Mouse (Mus musculus): ENCODE data around the gene Hist1h4b. TPM values are rescaled to one million over a fixed set of nuclear protein-coding genes. Genes with fewer than 3 reads are reported as not detected.
"Not testable (repeated sequence)": the region's sequence is repeated elsewhere in the genome, so short reads cannot be mapped to it uniquely, and the experiment has no call there.

The Hist1h4b gene
- total RNA-seq, 2 experiments from 2014 or later, result 282 to 291 TPM

DNA sequence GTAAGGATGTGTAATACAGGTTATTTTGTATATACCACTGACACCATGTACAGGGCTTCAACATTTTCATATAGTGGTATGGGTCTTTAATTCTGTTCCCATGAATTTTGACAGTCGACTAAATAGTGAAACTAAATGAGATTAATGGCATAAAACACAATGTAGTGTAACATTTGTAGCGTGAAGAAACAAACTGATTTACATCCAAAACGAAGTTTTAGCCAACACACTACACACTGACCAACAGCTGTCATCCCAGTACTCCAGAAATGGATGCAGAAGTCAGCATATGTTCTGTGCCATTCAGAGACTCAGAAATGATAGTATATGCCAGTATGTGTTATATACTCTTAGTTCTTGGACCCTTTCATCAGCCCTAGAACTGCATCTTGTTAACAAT, 1.1 kb downstream of the Hist1h4b start:
- no peak for DNase-seq

DNA sequence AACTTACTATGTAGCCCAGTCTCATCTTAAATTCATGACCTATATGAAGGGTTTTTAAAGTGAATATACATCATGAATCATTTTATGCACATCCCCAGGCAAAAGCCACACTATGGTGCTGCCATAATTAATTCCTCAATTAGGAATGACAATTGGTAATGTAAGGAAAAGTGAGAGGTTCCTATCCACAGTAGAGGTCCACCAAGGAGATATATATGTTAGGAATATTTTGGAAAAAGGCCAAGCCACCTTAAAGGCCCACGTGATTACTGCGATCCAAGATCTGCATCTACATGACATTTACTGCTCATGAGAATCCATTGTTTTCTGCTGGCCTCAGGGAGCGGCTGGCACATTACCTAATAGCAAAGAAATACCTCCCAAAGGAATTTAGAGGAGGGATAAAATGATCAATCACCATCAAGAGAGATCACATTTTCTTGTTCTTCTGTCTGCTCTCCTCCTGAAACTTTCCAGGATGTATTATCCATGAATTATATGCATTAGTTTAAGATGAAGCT, 2.5 kb downstream of the Hist1h4b start:
- no peak for DNase-seq

DNA sequence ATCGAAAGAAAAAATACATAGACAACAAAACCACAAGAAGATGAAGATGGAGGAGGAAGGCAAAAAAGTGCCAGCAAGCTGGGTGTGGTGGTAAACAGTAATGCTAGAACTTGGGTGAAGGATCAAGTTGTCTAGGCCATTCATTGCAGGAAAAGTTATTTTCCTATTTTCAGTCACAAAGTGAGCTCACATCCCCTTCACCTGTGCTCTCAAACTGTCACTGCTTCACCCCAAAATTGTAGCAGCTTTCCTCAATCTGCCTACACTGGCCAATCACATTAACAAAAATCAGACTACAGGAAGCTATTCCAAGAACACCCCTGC, 3.1 kb downstream of the Hist1h4b start:
- DNase-seq, result no peak

DNA sequence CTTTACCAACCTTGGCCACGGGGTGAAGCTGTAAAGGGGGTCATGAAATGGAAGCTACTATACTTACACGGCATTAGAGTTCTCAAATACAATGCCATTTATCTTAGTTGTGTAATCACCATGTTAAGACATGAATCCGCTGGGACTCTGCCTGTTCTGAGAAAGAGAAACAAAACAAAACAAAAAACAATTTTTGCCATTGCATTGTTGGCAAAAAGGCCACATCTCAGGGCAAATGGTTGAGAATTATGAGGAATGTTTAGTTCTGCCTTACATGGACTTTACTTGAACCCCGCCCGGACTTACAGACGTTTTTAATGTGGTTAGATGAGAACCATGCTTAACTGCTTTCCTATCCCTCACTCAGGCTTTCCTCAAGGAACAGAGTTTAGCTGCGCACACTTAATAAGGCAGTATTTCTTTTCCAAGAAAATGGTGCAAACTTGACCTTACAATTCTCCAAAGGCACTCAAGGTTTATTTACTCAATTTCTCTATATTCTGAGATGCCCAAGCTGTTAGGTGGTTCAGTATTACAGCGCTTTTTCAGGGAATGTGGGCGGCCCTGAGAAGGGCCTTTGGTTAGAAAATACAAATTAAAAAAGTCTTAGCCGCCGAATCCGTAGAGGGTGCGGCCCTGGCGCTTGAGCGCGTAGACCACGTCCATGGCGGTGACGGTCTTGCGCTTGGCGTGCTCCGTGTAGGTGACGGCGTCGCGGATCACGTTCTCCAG, 3.6 kb downstream of the Hist1h4b start:
- no peak for DNase-seq

DNA sequence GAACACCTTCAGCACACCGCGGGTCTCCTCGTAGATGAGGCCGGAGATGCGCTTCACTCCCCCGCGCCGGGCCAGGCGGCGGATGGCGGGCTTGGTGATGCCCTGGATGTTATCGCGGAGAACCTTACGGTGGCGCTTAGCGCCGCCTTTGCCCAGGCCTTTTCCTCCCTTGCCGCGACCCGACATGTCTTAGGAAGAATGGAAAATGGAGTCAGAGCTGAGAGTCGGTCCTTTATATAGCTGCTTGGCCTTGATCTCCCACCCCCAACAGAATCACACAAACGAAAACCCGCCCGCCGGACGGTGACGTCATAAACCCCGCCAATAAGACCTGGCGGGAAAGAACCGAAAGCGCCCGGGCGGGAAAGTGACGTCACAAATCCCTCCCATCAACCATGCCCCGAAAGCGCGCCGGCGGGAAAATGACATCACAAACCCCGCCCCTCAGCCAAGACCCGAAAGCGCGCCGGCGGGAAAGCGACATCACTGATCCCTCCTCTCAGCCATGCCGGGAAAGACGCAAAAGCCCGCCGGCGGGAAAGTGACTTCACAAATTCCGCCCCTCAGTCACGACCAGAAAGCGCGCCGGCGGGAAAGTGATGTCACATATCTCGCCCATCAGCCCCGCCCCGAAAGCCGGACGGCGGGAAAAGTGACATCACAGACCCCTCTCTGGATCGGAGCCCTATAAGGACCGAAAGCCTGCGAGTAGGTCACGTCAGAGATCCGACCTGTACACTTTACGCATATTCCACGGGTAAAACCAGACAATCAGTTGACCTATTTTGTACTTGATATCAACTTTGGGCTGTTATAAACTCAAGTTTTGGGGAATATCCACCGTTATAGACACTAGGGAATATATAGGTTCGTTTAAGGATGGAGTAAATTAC, 4.4 kb downstream of the Hist1h4b start, which contains the start of gene Hist1h4a:
Gene Hist1h4a, minus strand, starts transcription at position 259 of the 893 bp plus-strand sequence.
- DNase-seq, result peak; percentile 98

DNA sequence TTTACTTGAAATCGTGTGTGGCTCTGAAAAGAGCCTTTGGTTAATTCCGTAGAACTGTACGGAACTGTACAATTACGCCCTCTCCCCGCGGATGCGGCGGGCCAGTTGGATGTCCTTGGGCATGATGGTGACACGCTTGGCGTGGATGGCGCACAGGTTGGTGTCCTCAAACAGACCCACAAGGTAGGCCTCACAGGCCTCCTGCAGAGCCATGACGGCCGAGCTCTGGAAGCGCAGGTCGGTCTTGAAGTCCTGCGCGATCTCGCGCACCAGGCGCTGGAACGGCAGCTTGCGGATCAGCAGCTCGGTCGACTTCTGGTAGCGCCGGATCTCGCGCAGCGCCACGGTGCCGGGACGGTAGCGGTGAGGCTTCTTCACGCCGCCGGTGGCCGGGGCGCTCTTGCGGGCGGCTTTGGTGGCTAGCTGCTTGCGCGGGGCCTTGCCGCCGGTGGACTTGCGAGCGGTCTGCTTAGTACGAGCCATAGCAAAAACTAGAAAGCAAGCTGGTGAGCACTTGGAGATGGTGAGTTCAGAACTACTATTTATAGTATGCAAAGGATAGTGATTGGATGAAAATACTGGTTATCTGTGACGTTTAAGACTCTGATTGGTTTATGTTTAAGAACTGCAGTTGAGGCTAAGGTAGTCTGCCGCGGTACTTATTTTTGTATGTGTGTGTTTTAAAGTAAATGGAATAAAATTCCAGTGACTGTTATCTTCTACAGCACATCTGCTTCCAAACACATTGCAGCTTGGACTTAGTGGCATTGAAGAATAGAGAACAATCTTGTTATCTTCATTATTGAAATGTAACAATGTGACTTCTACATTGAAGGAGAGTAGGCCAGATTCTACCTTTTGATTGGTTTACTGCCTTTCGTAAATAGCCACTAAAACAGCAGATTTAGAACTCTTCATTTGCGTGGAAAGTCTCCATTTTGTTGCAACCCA, 5.3 kb downstream of the Hist1h4b start, which contains the start of gene Hist1h3a:
Gene Hist1h3a, minus strand, starts transcription at position 516 of the 951 bp plus-strand sequence.
- DNase-seq, result peak; percentile 82

DNA sequence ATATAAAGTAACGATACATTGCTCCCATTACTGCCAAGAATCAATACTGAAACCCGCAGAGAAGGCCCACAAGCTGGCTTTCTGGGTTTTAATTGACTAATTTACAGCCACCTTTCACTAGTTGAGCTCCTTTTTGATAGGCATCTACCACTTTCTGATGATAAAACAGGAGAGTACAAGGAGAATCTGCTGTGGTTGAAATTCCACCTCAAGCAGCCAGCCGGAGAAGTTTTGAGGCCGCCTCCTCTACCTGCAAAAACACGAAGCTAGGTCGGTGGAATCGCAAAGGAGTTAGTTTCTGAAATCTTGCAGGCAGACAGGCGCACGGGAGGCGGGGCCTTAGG, 6.4 kb downstream of the Hist1h4b start:
- no peak for DNase-seq

DNA sequence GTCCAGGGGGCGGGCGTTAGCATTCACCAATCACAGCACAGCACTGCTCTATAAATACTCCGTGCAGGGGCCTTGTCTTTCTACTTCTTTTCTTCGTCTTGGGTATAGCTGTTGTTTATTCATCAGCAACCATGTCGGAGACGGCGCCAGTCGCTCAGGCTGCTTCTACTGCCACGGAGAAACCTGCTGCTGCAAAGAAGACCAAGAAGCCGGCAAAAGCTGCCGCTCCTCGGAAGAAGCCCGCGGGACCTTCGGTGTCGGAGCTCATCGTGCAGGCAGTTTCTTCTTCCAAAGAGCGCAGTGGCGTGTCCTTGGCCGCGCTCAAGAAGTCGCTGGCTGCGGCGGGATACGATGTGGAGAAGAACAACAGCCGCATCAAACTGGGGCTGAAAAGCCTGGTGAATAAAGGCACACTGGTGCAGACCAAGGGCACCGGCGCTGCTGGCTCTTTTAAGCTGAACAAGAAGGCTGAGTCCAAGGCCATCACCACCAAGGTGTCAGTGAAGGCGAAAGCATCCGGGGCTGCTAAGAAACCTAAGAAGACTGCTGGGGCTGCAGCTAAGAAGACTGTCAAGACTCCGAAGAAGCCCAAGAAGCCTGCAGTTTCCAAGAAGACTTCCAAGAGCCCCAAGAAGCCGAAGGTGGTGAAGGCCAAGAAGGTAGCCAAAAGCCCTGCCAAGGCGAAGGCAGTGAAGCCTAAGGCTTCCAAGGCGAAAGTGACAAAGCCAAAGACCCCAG, 6.9 kb downstream of the Hist1h4b start, which contains the start of gene Hist1h1a:
Gene Hist1h1a, plus strand, starts transcription at position 81 of the 738 bp plus-strand sequence.
- DNase-seq, result peak; percentile 88

DNA sequence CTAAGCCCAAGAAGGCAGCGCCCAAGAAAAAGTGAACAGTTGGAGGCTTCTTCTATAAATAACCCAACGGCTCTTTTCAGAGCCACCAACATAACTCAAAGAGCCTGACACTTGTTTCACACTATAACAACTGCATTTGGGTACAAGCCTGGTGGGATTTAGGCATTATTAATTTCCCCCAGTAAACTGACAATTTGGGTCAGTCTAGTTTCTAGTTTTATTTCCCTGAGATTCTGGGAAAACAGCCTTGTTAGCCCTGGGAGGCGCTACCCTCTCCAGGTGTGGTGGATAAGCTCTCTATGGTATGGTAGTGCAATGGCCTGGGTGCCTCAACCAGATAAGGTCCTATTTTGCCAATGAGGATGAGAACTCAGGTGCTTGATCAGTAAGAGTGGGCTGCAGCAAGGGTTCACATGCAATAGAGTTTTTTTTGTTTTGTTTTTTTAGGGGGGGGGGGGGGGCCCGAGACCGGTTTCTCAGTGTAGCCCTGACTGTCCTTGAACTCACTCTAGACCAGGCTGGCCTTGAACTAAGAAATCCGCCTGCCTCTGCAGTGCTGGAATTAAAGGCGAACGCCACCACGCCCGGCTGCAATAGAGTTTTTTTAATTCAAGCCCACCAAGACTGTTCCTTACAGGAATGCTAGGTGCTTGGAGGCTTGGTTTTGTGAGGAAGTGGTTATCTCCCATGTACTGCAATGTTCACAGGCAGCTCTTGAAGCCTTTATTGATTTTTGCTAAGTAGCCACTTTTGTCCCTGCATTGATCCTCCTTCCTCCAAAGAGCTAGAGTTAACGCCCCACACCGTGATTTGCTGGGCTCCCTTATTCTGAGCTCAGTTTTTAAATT, 7.7 kb downstream of the Hist1h4b start:
- no peak for DNase-seq

DNA sequence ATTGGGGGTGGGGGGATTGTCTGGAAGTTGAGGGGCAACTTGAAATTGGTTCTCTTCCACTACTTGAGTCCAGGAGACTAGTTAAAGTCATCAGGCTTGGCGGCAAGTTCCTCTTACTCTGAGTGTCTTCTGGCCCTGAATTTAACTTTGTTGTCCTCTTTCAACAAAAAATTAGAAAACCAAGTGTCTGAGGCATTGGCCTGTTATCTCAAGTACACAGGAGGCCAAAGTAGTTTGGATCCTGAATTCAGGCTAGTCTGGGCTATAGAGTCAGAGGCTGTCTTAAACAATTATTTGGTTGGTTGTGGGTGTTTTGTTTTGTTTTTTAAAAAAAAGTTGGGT, 8.3 kb downstream of the Hist1h4b start:
- DNase-seq, result no peak

DNA sequence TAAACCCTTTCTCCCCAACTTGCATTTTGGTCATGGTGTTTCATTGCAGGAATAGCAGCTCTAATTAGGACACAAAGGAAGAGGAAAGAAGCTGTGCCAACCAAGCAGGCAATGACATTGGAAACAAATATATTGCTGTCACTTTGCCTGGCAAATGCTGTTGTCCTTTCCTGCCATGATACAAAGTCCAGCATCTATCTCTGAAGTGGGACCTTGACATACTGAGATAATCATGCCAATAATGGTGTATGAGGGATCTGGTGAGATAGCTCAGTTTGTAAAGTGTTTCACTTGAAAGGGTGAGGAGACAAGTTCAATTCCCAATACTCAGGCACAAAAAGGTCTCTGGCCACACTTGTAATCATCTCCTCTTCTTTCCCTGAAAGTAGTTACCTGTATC, 10.0 kb downstream of the Hist1h4b start:
- peak; percentile 27 for DNase-seq

DNA sequence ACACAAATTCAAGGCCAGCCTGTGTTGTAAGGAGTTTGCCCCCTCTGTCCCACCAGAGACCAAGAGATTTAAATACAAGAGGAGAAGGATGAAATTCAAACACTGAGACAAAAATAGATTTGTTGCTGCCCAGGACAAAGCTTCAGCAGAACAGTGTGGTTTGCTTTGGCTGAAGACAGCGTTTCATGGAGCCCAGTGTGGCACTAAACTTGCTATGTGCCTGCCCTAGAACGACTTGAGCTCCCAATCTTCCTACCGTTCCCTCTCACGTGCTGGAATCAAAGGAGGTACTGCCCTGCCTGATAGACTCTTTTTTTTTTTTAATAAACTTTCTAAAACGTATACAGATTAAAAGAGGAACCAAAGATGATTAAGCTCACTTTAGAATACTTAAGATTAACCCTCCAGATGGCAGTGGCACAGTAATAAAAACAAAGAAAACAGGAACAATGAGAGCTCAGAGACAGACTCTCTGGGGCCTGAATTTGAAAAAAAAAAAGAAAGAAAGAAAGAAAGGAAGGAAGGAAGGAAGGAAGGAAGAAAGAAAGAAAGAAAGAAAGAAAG, 12.1 kb downstream of the Hist1h4b start:
- DNase-seq, result no peak

DNA sequence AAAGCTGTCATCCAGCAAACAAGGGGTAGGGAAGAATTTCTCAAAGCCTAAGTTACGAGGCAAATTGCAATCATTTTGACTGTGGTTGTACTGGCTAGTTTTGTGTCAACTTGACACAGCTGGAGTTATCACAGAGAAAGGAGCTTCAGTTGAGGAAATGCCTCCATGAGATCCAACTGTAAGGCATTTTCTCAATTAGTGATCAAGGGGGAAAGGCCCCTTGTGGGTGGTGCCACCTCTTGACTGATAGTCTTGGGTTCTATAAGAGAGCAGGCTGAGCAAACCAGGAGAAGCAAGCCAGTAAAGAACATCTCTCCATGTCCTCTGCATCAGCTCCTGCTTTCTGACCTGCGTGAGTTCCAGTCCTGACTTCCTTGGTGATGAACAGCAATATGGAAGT, 12.8 kb downstream of the Hist1h4b start, which contains the start of gene Trim38:
Gene Trim38, plus strand, starts transcription at position 301 of the 400 bp plus-strand sequence.
- DNase-seq, result not testable (repeated sequence)

DNA sequence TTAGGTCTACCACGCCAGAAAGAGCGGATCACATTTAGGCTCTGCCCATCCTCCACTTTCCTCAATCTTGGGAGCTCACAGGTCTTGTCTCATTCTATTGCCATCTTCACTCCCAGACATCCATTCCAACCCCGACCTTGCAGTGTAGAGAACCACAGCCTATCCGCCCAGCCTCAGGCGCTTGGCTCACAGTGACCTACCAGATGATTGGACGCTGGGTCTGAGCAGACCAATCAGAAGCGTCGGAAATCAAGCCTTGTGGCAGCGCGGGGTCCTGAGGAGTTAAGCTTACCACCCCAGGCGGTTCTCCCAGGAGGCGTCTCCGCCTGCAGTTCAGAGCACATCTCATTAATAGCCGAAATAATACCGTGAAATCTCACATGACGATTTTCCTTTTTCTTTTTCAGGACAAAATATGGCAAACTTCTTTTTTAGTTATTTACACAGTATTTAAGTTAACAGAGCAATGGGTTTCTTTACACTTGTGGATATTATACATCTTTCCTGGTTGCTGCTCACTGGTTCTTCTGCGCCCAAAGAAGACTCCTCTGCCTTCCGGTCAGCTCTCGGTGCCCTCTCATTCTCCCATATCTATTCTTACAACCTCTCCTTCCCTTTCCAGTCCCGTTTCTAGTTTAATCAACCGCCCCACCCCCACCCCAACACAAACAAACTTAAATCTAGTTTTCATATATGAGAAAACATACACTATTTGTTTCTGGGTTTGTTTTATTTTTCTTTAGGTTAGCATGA, 15.9 kb downstream of the Hist1h4b start:
- peak; percentile 66 for DNase-seq

DNA sequence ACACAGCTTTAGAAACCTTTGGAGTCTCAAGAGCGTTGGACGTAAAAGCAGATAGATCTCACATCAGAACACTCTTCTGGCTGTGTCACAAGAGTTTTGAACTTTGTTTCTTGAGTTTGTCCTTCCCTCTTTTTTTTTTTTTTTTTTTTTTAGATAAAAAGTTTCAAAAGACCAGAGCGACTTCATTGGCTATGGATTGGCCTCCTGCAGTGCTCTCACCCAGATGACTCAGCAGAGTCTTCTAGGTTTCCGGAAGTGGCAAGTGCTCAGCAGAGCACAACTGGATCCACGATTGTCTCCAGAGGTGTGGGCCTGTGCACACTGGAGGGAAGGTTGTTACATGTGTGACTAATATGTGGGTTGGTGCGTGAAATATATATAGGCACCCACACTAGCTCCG, 21.5 kb downstream of the Hist1h4b start:
- no peak for DNase-seq

DNA sequence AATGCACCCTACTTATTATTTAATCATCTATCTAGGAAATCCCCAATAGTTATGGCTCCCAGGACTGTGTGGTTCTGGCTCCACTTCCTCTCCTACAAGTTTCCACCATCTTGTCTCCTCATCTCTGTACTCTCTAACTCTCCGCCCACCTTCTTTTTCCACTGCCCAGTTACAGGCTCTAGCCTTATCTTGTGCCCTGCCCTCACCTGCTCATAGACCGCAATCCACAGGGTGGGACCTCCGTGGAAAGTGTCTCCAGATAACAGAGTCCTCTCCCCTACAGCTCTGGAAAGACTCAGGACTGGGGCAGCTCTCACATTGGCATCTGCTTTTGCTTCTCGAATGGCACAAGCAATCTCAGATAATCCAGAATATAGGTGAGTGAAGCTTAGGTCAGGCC, 22.2 kb downstream of the Hist1h4b start:
- no peak for DNase-seq

DNA sequence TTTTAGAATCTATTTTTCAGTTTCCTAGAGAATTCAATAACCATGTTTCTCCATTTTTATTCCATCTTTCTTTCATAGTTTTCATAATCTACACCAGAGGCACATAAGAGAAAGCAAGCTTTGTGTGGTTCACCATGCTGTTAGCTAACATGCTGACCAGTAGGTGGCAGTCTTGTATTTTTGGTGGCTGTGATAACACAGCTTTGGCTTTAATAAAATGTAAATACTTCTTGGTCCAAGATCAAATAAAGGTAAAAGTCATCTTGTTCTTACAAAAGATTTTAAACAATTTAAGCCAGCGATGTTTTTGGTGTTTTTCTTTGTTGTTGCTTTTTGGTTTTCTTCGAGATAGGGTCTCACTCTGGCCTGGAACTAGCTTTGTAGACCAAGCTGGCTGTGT, 35.7 kb downstream of the Hist1h4b start:
- peak; percentile 66 for DNase-seq

DNA sequence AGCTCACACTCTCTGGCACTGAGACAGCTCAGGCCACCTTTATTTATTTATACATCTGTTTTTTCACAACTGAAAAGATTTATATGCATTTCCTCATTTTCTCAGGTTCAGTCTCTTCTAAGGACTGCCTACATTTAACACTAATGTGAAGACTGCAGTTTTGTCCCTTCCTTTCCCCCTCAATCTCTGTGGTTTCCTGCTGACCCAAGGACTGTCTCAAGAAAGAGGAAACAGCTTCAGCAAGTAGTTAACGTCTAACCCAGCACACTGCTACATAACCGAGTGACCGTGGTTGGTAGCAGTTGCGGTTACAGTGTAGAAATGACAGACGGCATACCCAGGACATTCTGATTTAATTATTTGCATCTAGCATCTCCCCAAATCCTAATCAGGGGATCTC, 42.6 kb downstream of the Hist1h4b start:
- no peak for DNase-seq

DNA sequence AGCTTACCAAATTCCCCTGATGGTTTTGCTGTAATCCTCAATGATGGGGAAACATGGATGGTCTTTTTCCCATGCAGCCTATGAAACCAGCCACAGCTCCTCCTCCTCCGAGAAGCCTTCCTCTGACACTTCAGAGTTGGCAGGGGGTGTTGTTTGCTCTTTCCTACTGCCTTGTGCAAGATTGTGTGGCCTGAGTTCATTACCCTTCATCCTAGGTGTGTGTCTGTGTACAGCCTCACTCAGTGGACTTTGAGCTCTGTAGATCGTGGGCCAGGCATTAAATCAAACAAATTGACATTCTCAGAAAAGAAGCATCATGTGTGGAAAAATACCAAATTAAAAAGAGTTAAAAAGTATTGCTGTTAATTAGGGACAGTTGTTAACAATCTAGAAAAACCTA, 47.7 kb downstream of the Hist1h4b start:
- DNase-seq, result no peak

Data from adrenal gland, postnatal 10 days (tissue).